Mouse (Mus musculus): ENCODE measurements at regions not wholly inside any gene's neighbourhood (a gene's known extent, or its start where the extent isn't known, plus 50 kb on each side); places are given as distances from the start of the nearest gene placed in this dataset.

DNA sequence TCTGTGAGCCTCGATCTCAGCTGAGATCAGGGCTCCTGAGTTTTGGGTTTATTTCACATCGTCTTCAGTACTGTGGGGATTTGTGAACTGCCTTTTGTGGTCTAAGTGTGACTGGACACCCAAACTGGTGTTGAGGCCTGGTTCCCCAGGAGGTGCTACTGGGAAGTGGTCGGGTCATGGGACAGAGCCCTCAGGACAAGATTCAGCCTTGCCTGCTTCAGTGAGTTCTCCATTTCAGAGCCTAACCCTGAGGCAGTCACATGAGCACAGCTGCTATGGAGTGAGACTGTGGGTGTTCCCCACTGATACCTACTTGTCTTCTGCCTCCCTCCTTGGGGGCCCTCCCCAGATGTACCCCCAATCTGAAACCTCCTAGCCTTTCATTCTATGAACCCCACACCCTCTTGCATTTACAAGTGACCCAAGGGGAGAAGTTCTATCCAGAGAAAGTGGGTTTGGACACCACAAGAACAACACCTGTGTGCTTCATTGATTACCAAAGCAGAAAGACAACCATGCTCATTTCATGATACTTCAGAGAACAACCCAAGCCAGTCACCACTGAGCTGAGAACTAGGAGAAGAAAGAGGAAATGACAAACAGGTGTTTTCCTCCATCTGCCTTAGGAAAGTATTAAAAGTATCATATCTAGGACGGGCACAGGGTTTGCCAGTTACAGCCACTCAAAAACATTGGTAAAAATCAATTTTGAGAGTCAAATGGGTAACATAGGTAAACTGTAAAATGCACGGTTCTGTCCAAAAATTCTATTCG is 255.8 kb downstream of the Tle3 start:
- no peak for DNase-seq (ENCODE audit: low spot score)

GRCm38 (mm10) chr9:61622933-61623332 is 250.8 kb downstream of the Tle3 start:
- no peak for DNase-seq (ENCODE audit: low spot score)

DNA sequence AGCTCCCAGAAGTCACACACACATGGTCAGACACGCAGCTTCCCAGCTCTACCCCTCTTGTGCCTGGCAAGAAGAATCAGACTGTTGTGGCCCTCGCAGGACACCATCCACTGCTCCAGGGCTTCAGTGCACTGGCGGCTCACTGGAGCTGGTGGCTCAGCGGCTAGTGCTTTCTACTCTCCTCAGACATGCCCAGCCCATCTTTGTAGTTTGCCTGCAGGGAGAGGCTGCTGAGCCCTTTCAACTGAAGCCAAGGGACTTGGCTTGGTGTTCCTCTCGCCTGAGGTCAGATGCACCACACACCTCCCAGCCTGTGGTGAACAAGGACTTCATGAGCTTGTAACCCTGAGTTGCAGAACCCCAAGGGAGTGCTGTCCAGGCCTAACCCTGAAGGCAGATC is 249.8 kb downstream of the Tle3 start:
- DNase-seq (ENCODE audit: low spot score): no peak

- no peak for DNase-seq (ENCODE audit: low spot score)
Measured at GRCm38 (mm10) chr9:61620786-61621185, 248.6 kb downstream of the Tle3 start.

DNA sequence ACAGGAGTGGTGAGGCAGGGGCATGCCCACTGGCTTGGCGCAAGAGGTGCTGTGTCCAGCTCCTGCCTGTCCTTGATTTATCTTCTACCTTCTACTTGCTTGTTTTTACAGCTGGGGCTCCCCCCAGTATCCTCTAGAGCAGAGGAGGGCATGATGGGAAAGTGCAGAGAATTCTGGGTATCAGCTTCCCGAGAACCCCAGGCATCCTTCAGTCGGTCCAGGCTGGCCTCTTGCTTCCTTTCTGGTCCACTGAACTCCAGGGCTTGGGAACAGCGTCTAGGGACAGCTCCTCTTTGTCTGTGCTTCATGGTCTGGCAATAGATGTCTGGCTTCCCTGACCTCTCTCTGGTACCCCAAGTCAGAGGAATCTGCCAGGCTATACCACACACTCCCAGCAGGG is 247.9 kb downstream of the Tle3 start:
- DNase-seq (ENCODE audit: low spot score): no peak

GRCm38 (mm10) chr9:61618510-61619249 is 246.5 kb downstream of the Tle3 start:
- no peak for DNase-seq (ENCODE audit: low spot score)

GRCm38 (mm10) chr9:61617979-61618378 is 245.8 kb downstream of the Tle3 start:
- no peak for DNase-seq (ENCODE audit: low spot score)

DNA sequence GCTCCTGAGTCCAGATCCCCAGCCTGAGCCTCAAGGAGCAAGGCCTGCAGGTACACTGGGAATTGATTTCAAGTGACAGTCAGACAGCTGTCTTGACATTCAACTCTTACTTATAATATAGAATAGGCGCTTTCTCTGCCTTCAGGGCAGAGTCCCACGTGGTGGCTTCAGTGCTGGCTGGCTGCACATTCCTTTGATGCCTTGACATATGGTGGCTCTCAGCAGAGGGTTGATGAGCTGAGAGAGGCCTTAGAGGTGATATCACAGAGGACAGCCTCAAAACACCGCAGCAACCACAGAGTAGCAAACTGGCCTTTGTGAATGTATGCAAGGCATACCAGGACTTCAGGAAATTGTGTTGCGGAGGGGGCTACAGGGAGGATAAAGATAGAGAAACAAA is 243.4 kb downstream of the Tle3 start:
- DNase-seq (ENCODE audit: low spot score): no peak

DNA sequence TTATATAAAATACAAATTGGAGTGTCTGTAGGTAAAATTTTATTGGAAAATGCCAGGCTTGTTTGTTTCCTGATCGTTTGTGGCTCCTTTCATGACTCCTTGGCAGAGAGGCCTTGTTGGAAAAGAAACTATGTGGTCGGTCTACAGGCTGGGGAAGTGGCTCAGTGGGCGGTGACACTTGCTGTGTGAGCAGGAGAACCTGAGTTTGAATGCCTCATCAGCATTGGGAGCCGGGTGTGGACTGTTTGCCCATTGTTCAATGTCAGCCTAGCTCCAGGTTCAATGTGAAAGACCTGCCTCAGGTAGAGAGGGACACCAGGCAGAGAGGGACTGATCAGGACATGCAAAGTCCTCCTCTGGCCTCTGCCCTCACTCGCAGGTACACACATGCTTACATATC is 235.4 kb downstream of the Tle3 start:
- no peak for DNase-seq (ENCODE audit: low spot score)

DNA sequence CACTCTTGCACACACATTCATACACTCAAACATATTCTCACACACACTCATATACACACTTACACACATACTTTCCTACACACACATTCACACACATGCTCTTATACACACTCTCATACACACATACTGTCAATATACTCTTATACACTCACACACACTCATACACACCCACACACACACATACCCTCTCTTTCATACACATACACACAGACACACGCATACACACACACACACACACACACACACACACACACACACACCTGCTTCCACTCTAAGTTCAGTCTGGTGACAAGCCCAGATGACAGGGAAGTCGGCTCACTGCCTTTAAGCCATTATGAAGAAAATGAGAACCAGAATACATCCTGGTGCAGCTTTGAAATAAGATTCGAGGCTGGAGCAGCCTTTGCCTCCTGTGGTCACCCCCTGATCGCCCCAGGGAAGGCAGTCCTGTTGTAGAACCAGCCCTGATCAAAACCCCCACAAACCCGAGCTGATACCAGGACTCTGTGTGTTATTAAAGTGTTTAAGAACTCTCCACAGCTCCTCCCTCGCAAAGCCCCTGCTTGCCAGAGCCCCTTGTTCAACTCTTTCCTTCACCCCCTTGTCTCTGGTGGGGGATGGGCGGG is 230.3 kb downstream of the Tle3 start:
- DNase-seq (ENCODE audit: low spot score): no peak

DNA sequence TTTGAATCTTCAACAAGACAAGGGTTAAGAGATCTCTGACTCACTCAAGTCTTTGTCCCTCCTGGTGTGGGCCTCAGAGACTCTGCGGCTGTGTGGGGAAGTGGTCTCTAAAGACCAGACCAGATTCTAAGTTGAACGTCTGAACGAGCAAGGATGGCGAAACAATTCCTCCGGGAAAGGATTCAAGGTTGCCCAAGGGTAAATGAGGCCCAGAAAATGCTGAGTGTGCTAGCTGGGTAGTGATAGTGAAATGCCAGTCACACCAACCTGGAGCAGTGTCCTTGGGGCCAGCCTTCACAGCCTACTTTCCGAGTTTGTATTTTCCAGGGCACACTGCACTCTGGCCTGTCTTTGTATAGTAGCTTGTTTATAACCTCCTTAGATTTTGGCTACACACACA is 229.7 kb downstream of the Tle3 start:
- no peak for DNase-seq (ENCODE audit: low spot score)

GRCm38 (mm10) chr9:61597287-61597686 is 225.1 kb downstream of the Tle3 start:
- no peak for DNase-seq (ENCODE audit: low spot score)

GRCm38 (mm10) chr9:61596410-61597108 is 224.4 kb downstream of the Tle3 start:
- DNase-seq (ENCODE audit: low spot score): no peak

DNA sequence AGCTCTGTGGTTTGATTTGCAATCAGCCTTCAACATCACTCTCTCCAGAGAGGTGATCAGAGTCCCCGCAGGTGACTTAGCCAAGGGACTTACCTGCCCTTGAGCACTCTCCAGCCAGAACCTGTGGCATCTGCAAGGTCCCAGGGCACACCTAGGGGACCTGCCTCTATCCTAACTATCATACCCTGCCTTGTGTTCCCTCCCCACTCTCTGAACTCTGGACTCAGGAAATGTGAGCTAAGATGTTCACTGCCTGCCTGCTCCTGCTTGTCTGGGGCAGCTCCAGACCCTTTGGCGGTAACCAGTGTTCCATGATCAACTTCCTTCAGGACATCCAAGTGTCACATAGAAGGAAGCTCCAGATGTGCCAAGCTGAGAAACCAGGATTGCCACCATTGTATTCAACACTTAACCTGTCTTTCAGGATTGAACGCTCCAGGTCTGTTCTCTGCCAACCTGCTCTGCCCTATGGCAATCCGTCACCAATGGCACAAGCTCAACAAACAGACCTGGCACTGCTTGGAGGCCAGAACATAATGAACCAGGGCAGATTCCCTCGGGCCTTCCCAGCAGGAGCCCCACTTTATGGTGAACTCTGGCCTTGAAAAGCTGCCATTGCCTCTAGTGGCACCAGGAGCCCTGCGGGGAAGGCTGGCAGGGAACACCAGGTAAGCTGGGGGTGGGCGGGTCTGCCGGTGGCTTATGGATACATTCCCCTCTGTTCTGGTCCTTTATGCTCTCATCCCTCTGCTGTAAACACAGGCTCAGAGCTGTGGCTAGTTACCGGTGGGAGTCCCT is 223.2 kb downstream of the Tle3 start:
- no peak for DNase-seq (ENCODE audit: low spot score)

DNA sequence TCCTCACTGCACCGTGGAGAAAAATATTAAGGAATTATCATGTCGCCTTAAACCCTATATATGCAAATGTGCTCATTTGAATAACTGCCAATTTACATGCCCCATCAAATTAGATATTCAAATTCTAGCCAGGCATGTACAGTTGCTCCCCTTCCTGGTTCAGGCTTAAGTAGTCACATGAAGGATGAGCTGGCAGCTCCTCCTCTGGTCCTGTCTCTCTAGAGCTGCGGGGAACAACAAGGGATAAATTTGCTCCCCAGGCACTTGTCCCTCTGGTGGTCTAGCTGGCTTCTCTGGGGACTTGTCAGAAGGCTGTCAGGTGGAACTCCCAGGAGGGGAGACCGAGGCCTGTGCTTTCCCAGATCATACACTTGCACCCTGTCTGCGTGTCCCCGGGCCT is 221.8 kb downstream of the Tle3 start:
- no peak for DNase-seq (ENCODE audit: low spot score)

GRCm38 (mm10) chr9:61589727-61590299 is 217.6 kb downstream of the Tle3 start:
- no peak for DNase-seq (ENCODE audit: low spot score)

DNA sequence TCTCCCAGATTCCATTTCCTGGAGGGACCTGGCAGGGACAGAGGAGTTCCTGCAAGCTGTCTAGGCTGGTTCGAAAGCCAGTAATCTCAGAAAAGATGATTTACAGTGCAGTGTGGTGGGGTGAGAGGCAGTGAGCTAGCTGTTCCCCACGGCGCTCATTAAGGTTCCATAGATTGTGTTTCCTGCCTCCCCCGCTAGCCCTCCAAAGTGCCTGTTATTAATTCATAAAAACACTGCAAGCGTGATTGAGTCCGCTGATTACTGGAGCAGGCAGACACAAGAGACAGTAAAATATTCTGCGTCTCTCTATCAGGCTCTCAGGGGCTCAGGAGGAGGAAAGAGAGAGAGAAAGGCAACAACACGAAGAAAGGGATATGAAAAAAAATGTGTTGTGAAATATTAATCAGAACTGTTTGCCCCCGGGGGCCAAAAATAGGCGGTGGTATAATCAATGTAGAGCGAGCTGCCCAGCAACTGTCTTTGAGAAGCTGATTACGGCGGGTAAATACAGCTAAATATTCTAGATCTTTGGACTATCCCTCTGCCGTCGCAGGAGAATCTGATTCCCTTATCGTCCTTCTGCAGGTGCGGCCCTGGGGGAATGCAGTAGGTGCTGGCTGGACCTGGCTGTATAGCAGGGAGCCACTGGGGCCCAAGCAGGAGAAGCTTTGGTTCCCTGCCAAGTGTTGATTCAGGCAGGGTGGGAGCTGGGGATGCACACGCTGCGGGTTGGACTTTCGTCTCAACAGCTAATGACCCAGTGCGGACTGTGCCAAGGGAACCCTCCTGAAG is 211.3 kb downstream of the Tle3 start:
- no peak for DNase-seq (ENCODE audit: low spot score)

DNA sequence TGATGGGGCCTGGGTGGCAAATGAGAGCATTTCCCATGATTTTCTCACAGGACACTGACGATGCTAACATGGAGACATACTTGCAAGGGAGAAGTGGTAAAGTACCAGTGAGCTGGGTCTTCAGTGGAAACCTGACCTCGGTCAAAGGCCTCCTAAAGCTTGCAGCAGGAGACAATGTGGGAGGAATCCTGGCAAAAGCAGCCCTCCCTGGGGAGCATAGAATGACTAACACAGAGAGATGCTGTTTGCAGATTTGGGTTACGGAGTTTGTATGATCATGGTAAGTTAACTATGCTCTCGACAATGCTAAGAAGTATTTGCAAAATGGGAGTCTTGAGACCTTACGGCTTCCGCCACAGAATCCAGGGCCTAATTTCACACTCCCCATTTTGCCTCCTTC is 208.9 kb downstream of the Tle3 start:
- DNase-seq (ENCODE audit: low spot score): no peak

DNA sequence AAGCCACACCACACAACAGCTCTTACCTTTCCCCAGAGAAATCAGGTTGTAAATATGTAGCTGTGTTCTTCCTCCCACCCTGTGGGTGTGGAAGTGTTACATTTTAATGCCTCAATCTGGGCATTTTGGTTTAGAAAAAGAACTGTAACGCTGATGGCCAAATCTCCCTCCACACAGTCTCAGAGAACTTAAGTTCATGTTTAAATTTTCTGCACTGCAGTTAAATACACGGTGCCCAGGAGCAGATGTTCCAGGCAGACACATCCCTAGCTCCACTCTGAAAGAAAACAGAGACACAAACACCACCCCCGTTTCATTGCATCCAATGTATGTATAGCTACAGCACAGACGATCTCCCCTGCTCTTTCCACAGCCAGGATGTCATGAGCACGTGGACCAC is 206.1 kb downstream of the Tle3 start:
- DNase-seq (ENCODE audit: low spot score): no peak

GRCm38 (mm10) chr9:61573634-61574359 is 201.6 kb downstream of the Tle3 start:
- DNase-seq (ENCODE audit: low spot score): no peak
